Mouse (Mus musculus) ES-E14 (cell line): ENCODE data around the gene Manf.

Experiments
- HCFC1 ChIP-seq: IDR thresholded peaks from 2 replicates; pipeline ENCODE4 v1.6.1; 2012; ENCODE audit warnings: low read length, inconsistent platforms, borderline replicate concordance; ENCODE audit not compliant: insufficient read depth
- MAFK ChIP-seq: IDR thresholded peaks from 2 replicates; pipeline ENCODE4 v1.6.1; 2014; ENCODE audit warnings: mild to moderate bottlenecking, low read depth, low read length, inconsistent platforms; ENCODE audit not compliant: insufficient read depth
- ZC3H11A ChIP-seq: IDR thresholded peaks from 2 replicates; pipeline ENCODE4 v1.6.1; 2012; ENCODE audit warnings: low read depth, mild to moderate bottlenecking, inconsistent platforms, low read length, borderline replicate concordance
- ZNF384 ChIP-seq: IDR thresholded peaks from 2 replicates; pipeline ENCODE4 v1.6.1; 2012; ENCODE audit warnings: low read depth, low read length, inconsistent platforms

DNA sequence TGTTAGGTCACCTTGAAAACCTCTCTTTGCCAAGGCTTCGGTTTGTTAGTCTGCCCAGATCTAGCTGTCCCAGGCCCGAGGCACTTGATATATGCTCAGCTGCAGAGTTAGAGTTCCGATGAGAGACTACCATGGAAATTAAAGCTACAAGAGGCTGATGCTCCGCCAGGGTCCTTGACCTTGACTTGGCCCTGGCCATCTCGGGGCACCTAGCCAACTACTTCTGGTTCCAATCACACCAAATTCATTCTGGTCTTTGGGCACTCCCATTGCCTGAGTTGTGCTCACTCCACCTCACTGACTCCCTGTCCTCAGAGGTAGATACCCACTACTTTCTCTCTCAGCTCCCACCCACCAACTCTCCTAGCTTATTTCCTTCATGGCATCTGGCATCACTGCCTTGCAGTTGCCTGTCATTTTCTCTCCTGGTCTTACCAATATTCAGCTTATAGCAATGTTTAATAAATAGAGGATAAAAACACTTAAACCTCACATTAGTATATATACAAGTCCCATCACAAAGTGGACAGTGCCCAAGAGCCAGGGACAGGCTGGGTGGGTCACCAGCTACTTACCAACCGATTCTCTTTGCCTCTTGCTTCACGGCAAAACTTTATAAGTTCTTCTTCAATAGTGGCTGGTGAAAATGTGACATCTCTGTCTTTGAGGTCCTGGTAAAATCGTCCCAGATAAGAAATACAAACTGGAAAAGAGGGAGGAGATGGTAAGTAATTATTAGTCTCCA is 1.1 kb downstream of the Manf start:
- no peak for TF ChIP-seq MAFK
- no peak for TF ChIP-seq HCFC1
- TF ChIP-seq ZNF384: no peak
- TF ChIP-seq ZC3H11A: no peak
